Mouse (Mus musculus): ENCODE results near the gene Pgc. TPM values are rescaled to one million over a fixed set of nuclear protein-coding genes. Genes with fewer than 3 reads are reported as not detected.

Pgc gene
- not detected for total RNA-seq (2021)
- long read RNA-seq, experiment 1 = 0 reads
- long read RNA-seq, experiment 2 = 0 reads

DNA sequence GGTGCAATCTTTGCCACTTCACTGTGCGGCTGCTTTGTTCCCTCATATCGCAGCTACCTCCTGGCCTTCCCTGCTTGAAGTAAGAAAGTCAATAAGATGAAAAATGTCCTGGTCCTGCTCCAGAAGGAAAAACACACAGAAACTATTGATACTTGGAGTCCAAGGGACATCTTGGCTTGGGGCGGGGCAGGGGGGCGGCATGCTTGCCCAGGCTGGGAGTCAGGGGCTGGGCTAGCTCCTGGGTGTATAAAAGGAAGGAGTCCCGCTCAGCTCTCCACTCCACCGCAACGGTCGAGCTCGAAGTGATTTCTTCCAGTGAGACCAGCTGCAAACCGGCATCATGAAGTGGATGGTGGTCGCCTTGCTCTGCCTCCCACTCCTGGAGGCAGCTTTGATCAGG lies at the start of gene Pgc:
TSS of gene Pgc (plus strand) at position 277 of the 400 bp plus-strand sequence.
- no peak for DNase-seq (ENCODE audit: extremely low spot score in 1 of 2, low spot score in 2 of 2)
- TF ChIP-seq CTCF (IDR thresholded peaks at IDR 0.05) = no peak
- intact Hi-C loops (cut with DNase I) = no loop called here
- Histone ChIP-seq H3K4me3 (no peak within 1 kb of the TSS), H3K27ac (no peak within 1 kb of the TSS)

DNA sequence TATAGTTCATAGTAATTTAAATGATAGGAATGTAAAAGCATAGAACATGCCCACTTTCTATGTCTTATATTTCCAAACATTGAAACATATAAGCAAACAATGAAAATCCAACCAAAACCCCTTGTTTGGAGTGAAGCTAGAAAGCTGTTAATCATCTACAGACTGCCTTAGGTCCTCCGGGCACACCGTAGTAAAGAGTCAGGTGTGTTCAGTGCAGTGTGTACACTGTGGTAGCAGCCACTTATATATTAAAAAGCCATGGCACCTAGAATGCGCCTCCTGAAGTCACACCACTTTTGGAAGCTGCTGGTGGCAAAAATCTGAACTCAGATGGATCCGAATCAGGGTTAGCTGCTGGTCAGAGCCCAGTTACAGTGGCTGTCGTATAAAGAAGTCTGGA lies 48.4 kb upstream of the Pgc start:
- DNase-seq (ENCODE audit: extremely low spot score in 1 of 2, low spot score in 2 of 2) = no peak
- no peak for TF ChIP-seq CTCF (IDR thresholded peaks at IDR 0.05)
- H3K4me3 ChIP-seq = no peak overlapping the region
- no peak overlapping the region for H3K27ac ChIP-seq
- intact Hi-C loops (cut with DNase I) = no loop called here

DNA sequence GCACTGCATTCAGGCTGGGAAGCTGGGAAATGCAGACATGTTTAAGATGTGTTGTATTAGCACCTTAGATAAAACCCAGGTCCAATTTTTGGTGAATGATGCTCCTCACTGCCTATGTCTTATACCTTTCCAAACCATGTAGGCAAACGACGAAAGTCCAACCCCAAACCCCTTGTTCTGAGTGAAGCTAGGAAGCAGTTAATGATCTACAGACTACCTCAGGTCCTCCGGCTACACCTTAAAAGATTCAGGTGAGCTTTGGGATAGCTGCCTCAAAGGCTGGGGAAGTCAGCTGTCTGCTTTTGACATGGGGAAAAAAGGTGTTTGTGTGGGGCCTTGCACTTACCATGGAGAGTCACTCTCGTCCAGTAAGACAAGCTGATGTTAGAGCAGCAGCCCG lies 47.9 kb upstream of the Pgc start:
- DNase-seq (ENCODE audit: extremely low spot score in 1 of 2, low spot score in 2 of 2) = no peak
- Histone ChIP-seq H3K27ac (no peak overlapping the region), H3K4me3 (no peak overlapping the region)
- intact Hi-C loops (cut with DNase I) = no loop called here
- TF ChIP-seq CTCF (IDR thresholded peaks at IDR 0.05) = no peak

DNA sequence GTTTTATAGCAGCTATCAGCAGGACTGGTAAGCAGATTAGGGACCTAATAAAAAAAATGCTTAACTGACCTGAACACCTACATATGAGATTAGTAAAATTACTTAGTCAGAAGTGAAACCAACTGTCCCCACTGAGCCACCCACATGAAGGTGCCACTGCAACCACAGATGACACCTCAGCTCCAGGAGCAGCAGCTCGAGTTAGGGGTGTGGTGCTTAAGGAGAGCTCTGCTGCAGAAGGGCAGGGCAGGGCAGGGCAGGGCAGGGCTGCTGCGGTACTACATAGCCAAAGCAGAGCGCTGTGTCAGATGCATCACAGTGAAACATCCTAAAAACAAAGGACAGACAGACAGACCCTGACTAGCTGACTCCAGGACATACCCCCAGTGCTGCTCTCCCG lies 43.8 kb upstream of the Pgc start:
- no peak for TF ChIP-seq CTCF (IDR thresholded peaks at IDR 0.05)
- intact Hi-C loops (cut with DNase I) = loop anchor here (10.0 kb wide), 1 partner anchor 318 kb away; the partner anchor contains the start of gene Mrps10
- Histone ChIP-seq H3K4me3 (no peak overlapping the region), H3K27ac (no peak overlapping the region)
- DNase-seq (ENCODE audit: extremely low spot score in 1 of 2, low spot score in 2 of 2) = no peak

DNA sequence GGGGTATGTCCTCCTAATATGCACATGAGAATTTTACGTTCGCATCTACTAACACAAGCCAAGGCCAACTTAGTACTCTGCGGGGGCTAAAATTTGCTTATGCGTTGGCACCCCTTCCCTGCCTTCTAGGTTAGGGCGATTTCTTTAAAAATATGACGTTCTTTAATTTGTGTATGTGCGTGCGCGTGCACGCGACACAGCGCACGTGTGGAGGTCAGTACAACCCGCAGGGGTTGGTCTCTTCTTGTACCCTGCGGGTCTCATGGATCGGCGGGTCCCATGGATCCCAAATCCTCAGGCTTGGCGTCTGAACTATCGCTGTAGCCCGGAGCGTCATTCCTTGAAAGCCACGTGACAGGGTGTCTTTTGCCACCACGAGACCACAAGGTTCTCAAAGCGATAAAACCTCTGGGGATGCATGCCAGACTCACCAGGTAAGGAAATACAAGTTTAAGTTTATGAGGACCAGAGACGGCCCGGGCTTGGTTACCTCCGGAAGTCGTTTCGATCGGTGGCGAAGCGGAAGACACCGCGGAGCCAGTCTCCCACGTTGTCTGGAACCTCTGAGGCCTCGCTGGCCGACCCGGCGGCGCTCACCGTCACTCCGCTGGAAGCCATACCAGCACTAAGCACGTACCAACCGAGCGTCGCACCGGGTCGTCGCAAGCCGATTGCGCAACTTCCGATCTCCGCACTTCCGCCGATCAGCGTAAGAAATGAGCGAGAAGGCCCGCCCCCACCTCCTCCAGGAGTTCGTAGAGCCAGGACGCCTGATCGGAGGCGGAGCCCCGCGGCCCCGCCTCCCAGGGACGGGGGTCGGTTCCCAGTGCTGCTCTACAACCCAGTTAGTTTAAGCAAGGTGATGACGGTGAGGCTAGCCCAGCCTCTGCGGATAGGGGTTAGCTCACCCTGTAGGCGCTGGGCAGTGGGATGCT lies 39.0 kb upstream of the Pgc start:
- DNase-seq (ENCODE audit: extremely low spot score in 1 of 2, low spot score in 2 of 2) = peak; percentile 95 to 97
- peak overlapping the region; percentile 90 for H3K27ac ChIP-seq
- TF ChIP-seq CTCF (IDR thresholded peaks at IDR 0.05) = no peak
- H3K4me3 ChIP-seq = peak overlapping the region; percentile 93
- intact Hi-C loops (cut with DNase I) = loop anchor here (5.0 to 10.0 kb wide), 3 partner anchors 75 to 323 kb away; partner anchors contain the start of genes Bysl, Gm20517, Med20 and Mrps10

DNA sequence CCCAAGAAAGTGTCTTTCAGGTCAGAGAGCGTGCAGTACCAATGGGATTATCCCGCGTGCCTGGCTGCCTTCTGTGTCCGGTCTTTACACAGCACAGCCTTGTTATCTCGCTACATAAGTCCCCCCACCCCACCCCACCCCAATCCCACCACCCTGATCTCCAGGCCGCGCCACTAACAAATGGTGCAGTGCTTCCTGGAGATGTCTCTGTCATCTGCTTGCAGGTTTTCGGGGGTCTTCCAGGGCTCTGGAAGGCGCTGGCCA lies 38.4 kb upstream of the Pgc start, which contains the start of gene Tomm6:
TSS of gene Tomm6 (minus strand) at position 43 of the 264 bp plus-strand sequence.
- intact Hi-C loops (cut with DNase I) = loop anchor here (5.0 to 10.0 kb wide), 3 partner anchors 76 to 323 kb away; partner anchors contain the start of genes Bysl, Gm20517, Med20 and Mrps10
- no peak for DNase-seq (ENCODE audit: extremely low spot score in 1 of 2, low spot score in 2 of 2)
- H3K4me3 ChIP-seq = peak within 1 kb of the TSS; percentile 93

DNA sequence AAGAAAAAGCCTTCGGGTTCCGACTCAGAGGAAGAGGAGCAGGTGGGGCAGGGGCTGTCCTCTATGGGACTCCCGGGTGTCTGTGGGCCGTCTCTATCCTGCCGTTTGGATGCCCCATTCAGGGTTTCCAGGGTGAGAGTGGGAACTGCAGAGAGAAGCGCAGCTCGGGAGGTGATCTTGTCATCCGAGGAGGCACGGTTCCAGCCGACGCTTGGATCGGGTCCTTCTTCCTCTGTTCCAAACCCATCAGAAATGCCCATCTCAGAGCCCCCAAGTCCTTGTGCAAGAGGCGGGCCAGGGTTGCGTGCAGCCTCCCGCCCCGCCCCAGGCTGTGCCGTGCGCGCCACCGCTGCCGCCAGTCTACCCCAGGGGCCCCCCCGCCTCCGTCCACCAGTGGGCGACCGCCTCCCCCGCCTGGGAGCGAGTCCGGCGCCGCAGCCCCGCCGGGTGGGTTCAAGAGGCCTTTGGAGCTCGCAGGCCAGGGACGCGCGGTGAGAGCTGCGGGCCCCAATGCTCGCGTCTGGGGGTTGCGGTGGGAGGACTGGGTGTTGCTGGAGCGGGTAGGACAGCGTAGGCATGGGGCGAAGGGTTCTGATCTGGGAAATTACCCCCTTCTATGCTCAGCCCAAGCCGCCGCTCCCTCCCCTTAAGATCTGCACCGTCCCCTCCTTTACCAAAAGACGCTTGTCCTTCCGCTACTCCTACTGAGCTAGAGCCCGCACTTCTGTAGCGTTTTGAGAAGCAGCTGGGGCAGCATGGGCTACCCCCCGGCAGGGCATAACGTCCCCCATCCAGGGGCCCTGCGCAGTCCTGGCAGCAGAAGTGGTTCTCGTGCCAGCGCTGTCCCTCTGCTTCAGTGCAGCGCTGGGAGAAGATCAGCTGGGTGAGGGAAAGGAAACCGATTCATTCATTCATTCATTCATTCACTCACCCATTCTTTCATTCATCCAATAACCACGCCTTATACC lies 37.8 kb upstream of the Pgc start, which contains the start of gene Frs3:
TSS of gene Frs3 (plus strand) at position 423 of the 968 bp plus-strand sequence.
- Histone ChIP-seq H3K4me3 (peak within 1 kb of the TSS; percentile 93), H3K27ac (peak within 1 kb of the TSS; percentile 90)
- peak; percentile 78 to 81 for DNase-seq (ENCODE audit: extremely low spot score in 1 of 2, low spot score in 2 of 2)
- TF ChIP-seq CTCF (IDR thresholded peaks at IDR 0.05) = peak; percentile 18
- intact Hi-C loops (cut with DNase I) = loop anchor here (5.0 to 10.0 kb wide), 3 partner anchors 77 to 324 kb away; partner anchors contain the start of genes Bysl, Gm20517, Med20 and Mrps10

More for the DNA sequence above, 38.4 kb upstream of the Pgc start, which contains the start of gene Tomm6:
- TF ChIP-seq CTCF (IDR thresholded peaks at IDR 0.05) = no peak
- peak within 1 kb of the TSS; percentile 90 for H3K27ac ChIP-seq

DNA sequence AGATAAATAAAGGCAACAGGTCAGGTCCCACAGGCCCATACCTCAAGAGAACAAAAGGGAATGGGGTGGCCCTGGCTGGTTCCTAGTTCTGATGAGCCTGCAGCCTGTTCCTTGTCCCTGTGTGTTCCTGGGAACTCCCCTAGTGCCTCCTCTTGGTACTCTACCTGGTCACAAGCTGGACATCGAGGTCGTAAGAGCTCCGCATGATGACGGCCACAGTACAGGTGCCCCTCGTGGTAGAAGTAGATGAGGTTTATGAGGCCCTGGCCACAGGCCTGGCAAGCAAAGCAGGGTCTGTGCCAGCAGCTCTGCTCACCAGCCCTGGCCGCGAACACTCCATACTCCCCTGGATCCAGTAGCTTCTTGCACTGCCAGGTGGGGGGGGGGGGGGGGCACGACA lies 36.7 kb upstream of the Pgc start:
- intact Hi-C loops (cut with DNase I) = loop anchor here (5.0 to 10.0 kb wide), 3 partner anchors 78 to 325 kb away; partner anchors contain the start of genes Bysl, Gm20517, Med20 and Mrps10
- DNase-seq (ENCODE audit: extremely low spot score in 1 of 2, low spot score in 2 of 2) = no peak
- TF ChIP-seq CTCF (IDR thresholded peaks at IDR 0.05) = no peak; the same call in 1 of the 2 replicates
- Histone ChIP-seq H3K27ac (no peak overlapping the region; the same call in 1 of the 2 replicates), H3K4me3 (peak overlapping the region; percentile 93)

DNA sequence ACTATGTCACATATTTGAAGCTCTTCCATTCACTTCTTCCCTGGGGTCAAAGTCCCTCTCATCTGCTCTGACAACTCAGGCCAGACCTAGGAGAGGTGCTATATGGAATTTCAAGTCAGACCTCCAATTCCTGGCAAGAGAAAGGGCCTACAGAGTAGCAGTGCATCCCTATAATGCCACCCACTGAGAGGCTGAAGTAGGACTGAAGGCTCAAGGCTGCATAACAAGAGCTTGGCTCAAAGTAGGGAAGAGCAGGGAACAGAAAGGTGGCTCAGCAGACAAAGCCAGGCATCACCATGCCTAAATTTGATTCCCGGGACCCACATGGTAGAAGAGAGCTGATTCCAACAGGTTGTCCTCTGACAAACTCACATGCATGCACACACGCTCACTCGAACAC lies 35.0 kb upstream of the Pgc start:
- Histone ChIP-seq H3K4me3 (no peak overlapping the region), H3K27ac (no peak overlapping the region)
- no peak for DNase-seq (ENCODE audit: extremely low spot score in 1 of 2, low spot score in 2 of 2)
- TF ChIP-seq CTCF (IDR thresholded peaks at IDR 0.05) = no peak
- intact Hi-C loops (cut with DNase I) = no loop called here

DNA sequence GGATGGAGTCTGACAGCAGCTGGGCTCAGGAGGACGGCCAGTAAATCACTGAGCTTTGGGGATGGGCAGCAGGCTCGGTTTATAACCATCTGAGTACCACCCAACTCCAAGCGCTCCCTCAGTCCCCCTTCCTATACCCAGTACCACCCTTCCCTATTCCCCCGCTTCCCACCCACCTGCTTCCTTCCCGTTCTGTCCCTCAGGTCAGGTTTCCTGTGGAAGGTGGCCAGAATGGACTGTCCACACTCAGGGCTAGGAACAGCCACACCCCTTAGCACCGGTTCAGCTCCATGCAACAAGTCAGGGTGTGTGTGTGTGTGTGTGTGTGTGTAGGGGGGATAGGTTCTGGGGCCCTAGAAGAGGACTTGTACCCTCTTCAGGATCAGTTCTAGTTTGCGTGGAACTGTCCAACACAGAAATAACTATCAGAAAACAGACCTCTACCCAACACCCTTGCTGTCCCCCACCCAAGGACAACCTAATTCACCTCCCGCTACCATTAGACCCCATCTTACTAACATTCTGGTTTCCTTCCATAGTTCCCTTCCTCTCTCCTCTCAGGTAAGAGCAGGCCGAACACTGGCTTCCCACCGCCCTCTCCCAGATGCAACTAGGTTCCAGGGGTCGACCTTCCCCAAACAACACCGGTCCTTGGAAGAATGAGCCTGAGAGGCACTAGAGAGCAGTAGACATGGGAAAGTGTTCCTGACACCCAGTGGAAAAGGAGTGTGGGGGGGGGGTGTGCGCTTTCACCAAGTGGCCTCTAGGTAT lies 32.8 kb upstream of the Pgc start:
- H3K27ac ChIP-seq = no peak overlapping the region
- no peak for TF ChIP-seq CTCF (IDR thresholded peaks at IDR 0.05)
- intact Hi-C loops (cut with DNase I) = no loop called here
- no peak for DNase-seq (ENCODE audit: extremely low spot score in 1 of 2, low spot score in 2 of 2)
- H3K4me3 ChIP-seq = peak overlapping the region; percentile 79

DNA sequence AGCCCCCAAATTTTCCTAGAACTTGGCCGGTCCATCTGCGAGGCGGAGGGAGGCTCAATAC lies 32.4 kb upstream of the Pgc start, which contains the start of gene Gm21981:
TSS of gene Gm21981 (minus strand) at position 14 of the 61 bp plus-strand sequence.
- H3K27ac ChIP-seq = peak within 1 kb of the TSS; percentile 85
- TF ChIP-seq CTCF (IDR thresholded peaks at IDR 0.05) = no peak
- intact Hi-C loops (cut with DNase I) = no loop called here

More for the DNA sequence above, 32.4 kb upstream of the Pgc start, which contains the start of gene Gm21981:
- no peak for DNase-seq (ENCODE audit: extremely low spot score in 1 of 2, low spot score in 2 of 2)
- peak within 1 kb of the TSS; percentile 79 for H3K4me3 ChIP-seq
